Mouse (Mus musculus): ENCODE measurements around the gene Bub1.
A peak's percentile ranks its signal among the peaks of the same experiment; 100 is the strongest.

The Bub1 gene

DNA sequence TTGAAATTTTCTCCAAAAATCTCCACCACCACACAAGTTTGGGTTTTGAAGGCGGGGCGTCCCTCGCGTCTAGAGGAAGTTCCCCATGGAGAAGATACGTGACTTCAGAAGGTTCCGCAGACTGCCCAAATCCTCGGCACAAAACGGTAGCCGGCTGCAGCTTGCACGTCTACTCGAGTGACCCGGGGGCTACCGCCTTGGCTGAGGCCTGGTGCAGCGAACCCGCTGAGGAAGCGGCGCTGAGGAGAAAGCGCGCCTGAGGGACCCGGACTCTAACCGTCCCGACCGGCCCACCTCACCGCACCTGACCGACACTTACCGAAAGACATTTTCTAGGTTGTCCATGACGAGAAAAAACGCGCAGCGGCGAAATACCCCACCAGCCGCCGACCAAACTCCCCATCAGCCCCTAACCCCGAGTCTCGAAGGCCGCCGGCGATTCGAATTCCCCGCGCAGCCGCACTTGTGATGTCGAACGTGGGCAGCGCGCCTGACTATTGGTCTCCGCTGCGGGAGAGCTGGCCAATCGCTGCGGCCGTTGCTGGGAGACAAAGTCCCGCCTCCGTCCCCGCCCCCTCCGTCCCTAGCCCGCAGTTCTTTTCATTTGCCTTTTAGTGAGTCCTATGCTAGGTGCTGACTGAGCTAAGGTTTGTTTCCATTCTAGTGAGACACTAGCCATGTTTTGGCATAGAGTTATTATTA, at the start of gene Bub1:
Gene Bub1, minus strand, starts transcription at position 465 of the 702 bp plus-strand sequence.
- peak; percentile 87 to 91 for DNase-seq (ENCODE audit: low spot score in 2 of 2)

DNA sequence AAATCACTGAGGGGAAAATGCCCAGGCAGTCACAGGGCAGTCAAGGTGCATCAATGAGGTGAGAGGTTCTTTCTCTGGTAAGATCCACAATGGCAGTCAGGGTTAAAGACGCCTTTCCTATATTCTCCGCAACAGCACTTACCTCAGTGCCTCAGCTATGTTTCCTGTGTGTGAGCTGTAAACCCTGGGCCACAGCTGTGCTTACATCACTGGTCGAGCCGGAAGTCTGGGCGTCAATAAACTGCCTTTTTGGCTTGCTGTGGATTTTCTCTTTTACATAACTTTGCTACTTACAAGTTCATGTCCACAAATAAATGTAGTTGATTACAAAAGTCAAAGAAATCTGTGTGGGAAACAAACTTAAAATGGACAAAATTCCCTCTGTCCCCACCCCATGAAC, 49.4 kb upstream of the Bub1 start:
- no peak for DNase-seq (ENCODE audit: low spot score in 2 of 2)

DNA sequence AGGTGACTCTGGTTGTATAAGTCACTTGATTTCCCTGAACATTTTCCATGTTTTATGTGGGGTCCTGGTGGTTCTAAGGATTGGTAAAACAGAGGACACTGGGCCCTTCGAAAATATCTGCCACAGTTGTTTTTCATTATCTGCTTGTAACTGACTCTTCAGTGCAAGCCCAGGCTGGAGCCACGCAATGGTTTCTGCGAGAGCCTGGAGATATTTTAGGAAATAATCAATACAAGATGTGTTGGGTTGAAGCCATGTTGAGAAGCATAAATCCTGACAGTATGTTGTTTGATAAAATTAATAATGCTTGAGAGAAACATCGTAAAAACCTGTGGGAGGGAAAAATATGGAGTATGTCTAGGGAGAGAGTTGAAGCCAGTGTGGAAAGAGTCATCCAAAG, 32.7 kb upstream of the Bub1 start:
- DNase-seq (ENCODE audit: low spot score in 2 of 2) = no peak

DNA sequence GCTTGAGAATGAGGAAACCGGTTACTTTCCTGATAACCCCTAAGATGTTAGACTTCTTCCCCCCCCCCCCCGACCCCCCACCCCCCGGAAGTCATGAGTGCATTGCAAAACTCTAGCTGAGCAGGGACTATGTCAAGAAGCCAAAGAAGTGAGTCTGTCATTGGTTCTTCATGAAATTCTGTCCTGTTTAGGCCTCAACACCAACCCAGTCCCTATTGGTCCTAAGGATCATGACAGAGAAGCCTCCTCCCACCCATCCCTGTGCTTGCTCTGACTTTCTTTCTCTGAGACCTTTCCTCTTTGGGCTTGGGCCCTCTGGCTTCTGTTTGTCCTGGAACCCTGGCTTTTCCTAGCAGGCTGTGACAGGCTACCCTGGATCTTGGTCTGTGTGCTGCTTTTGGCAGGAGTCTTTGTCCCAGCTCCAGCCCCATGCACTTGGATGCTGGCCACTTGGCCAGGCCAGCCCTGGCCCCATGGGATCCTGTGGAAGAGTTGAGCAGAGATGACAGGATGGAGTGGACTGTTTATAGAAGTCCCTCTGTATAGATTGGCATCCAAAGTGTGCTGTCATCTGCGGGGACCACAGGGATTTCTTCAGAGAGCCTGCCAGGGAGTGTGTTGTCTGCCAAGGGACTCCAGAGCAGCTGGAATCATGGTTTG, 22.8 kb upstream of the Bub1 start:
- no peak for DNase-seq (ENCODE audit: low spot score in 2 of 2)

DNA sequence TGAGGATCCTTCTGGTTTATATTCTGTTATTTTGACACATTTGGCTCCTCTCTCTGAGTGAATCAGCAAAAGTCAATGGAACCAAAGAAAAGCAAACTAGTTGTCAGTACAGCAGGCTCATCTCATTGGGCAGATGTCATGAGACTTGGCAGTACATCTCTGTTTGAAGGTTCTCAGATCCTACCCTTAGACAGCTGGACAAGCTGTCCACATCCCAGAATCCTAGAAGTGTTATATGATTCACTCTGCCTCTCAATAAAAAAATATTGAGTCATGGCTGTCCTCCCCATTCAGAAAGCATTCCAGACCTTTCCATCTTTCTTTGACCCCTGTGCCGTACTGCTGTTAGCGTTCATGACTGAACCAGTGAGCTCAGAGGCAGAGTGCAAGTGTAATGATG, 18.7 kb upstream of the Bub1 start:
- DNase-seq (ENCODE audit: low spot score in 2 of 2) = no peak

DNA sequence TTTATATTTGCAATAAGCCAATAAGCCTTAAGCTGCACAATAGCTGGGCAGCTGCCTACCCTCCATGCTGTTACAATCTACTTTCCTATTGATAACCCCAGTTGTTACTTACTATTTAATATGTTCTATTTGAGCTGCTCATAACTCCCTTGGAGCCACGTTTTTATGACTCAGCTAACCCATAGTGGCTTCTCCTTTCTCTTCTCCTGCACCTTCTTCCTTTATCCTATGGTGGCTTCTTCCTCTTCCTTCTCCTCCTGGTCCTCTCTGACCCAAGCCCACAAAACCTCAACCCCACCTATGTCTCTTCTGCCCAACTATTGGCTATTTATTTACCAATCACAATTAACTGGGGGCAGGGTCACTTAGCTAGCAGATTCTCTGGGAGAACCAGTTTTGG, 14.9 kb upstream of the Bub1 start:
- DNase-seq (ENCODE audit: low spot score in 2 of 2) = no peak

DNA sequence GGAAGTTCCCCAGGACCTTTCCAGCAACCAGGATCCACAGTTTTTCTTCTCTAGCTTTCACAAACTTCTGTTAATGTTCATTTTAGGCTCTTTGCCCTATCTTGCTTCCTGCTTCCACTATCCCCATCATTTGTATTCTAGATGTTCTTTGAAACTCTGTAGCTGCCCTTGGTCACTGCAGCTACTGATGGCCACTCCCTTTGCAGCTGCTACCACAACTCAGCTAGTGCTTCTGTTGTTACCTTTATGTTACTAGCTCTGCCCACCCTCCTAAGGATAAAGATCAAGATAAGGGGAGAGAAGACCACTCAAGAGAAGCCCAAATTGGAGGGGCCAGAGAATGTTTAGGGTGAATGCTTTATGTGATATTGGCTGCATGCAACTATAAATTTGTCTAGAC, 14.3 kb upstream of the Bub1 start:
- no peak for DNase-seq (ENCODE audit: low spot score in 2 of 2)

DNA sequence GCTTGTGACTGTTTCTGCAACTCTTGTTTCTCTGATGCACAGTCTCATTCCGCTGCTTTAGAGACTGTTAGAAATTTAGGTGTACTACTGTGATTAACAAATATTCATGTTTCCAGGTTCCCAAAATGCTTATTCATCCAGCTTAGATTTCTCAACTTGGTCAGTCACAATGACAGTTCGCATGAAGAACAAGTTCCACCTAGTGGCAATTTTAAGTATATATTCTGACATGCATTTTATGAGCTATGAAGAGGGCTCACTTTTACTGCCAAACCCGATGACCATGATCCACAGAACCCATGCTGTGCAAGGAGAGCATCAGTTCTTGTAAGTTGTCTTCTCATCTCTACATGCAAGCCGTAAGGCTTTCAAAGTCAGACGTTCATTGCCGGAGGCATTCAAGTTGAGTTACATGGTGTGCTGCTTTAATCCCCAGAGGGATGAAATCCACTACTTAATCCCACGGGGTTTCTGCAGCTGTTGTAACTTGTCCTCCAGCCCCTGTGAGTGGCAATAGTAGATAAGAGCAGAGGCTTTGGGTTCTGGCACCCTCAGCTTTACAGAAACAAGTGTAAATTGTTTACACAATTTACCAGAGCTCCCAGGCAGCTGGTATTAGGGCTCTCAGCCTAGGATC, 13.8 kb upstream of the Bub1 start:
- DNase-seq (ENCODE audit: low spot score in 2 of 2) = no peak

DNA sequence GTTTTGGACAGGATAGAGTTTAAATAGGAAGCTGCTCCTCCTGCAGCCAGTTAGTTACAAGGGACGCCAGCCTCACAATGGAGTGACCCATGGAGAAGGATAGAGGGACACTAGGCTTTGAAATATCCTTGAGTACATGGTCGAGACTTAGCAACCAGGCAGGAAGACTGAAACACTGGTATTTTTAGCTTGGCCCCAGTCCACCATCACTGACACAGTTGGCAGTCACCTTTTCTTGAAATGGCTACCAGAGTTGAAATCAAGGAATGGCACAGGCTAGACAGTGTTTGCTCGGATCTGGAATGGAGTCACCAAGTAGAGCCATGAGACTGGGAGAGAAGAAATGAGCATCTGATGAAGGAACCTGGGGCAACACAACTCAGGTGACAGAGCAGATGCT, 10.8 kb upstream of the Bub1 start:
- no peak for DNase-seq (ENCODE audit: low spot score in 2 of 2)

DNA sequence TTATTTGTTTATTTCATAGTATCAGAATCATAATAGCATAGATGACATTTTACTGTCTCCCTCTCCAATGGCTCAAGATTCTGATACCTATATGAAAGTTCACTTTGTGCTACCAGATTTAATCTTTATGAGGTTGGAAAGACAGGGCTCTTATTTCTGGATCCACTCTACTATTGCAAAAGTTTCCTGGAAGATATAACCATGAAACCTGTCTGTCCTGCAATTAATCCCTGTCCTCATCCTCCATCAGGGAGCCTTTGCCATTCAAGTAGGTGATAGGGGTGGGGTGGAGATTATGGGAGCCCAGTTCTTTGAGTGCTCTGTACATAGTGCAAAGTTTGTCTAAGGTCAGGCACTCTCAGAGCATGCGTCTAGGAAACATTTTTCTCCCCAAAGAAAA, 9.7 kb upstream of the Bub1 start:
- no peak for DNase-seq (ENCODE audit: low spot score in 2 of 2)

DNA sequence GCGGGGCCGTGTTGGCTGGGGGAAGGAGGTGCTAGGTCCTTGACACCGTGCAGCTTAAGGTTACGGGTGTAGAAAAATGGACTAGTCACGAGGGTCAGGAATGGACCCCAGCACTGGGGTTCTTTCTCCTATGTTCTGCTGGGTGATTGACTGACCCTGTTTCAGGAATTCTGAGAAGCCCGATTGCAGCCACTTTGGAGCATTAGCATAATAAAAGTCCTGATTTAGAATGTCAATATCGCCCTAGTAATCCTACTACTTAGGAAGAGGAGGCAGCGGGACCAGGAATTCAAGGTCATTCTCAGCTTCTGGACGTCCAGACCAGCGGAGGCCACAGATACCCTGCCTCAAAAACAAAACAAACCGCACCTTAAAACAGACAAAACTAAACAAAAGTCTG, 7.8 kb upstream of the Bub1 start:
- no peak for DNase-seq (ENCODE audit: low spot score in 2 of 2)

DNA sequence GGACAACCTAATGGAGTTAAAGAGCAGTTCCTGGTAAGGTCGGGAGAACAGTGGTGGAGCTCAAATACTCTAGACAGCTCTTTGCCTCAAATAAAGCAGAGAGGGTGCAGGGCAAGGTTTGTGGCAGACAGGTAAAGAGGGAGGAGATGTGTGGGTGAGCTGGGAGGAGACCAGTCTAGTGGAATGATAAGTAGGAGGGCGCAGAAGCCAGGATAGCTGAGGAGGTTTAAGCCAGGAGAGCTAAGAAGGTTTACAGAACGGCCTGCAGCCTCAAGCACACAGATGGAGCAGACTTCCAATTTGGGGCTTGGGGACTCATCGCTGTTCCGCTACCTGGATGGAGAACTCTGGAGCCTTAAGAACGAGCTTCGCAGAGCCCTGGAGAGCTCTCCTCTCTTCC, 6.9 kb upstream of the Bub1 start, which contains the start of gene Acoxl:
Gene Acoxl, plus strand, starts transcription at position 301 of the 400 bp plus-strand sequence.
- DNase-seq (ENCODE audit: low spot score in 2 of 2) = no peak

DNA sequence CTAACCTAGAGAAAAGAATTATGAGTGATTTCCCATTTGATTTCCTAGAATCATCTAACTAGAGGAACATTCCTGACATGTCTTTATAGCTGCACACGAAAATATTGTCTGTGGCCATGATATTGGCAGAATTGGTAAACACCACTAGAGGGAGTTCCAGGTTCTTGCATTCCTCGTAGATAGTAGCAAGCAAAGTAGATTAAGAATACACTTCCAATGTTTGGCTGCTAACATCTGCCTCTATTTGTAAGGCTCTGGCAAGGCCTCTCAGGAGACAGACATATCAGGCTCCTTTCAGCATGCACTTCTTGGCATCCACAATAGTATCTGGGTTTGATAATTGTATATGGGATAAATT, 1.1 kb upstream of the Bub1 start:
- DNase-seq (ENCODE audit: low spot score in 2 of 2) = no peak

DNA sequence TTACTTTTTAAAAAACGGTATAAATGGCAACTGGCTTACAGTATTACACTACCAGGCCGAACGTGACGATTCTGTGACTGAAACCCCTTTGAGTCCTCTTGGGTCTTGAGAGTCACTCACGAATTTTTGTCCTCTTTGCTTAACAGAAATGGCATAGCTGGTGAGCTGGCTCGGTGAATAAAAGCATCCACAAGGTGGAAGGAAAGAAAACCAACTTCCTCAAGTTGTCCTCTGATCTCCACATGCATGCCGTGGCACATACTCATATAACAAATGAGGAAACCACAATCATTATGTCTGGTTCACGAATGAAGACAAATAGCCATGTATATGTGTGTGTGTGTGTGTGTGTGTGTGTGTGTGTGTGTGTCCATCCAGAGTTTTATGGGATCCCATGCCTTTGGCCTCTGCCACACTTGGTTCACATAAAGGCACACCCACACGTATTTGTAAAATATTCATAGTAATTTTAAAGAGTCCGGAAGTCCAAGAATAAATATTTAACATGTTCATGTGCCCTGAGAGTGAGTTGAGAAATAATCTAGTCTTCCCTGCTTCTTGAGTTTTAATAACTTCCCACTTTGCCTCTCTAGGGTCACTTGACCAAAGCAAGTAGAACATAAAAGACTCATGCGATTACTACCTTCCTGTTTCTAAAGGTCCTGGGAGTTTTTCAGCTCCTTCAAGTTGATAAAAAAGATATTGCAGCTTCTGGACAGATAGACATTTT, 603 bp upstream of the Bub1 start:
- DNase-seq (ENCODE audit: low spot score in 2 of 2) = no peak

DNA sequence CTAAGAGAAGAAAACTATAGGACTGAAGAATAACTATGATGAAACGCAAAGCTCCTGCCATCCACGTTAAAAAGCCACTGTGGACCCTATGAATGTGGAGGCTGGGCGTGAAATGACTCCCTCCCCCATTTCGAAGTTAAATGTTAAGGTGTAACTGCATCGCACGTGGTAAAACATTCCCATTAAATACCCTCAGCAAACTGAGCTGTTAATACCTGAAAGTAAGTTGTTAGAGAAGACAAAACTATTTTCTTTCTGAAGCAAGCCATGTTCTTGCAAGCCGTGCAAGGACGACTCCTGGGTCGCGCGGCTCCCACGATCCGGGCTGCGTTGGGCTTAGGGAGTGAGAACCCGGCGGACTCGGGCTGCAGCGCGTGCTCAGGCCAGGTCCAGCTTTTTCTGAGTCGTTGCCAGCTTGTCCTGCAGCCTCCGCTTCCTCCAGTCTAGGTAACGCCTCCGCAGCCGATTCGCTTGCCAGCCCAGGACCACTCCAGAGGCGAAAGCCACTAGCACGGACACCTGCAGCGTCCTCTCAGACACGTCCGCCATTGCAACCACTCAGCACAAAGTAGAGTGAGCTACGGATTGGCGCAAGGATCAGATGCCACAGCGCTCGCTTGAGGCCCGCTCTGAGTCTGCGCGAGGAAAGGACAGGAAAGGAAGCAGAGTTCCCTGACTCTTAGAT, 39.6 kb downstream of the Bub1 start, which contains the start of gene Mtln:
Gene Mtln, minus strand, starts transcription at position 570 of the 685 bp plus-strand sequence.
- peak; percentile 59 to 67 for DNase-seq (ENCODE audit: low spot score in 2 of 2)

DNA sequence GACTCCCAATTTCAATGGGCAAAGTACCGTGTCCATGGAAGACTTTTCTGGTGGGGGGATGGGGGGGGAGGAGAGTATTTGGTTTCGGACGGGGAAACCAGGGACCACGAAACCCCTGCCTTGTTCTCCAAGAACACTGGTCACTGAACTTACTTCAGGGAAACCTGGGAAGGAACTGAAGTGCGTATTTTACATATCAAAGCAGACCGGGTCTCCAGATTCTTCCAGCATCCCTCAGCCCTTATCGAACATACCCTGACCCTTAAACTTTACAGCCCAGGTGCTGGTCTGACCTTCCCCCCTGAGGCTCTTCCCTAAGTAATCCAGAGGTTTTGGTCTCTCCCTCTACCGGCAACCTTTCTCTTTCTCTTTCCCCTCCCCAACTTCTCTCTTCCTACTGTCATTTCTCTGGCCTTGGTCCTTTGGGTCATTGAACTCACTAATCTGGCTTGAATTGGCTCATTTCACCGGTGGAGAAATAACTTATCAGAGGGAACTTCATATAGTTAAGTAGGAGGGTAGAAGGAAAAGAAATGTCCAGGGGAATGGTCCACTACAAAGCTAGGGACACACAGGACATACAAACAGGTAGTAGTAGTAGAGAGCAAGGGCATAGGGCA, 41.9 kb downstream of the Bub1 start:
- DNase-seq (ENCODE audit: low spot score in 2 of 2) = no peak

DNA sequence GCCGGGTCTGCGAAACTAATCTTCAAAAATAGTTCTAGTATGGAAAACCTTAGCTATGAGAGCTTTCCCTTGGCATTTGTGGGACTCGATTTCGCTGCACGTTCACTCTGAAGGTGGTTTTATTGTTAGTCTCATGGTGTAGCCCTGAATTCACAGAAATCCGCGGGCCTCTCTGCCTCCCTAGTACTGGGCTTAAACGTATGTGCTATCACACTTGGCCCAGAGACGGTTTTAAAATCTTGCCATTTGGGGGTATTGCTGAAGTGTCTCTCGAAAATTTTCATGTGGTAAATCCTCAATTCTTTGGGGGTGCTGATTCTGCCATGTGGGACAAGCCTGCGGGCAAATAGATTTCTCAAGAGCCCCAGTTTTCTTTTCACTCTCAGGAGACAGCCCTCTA, 42.5 kb downstream of the Bub1 start:
- no peak for DNase-seq (ENCODE audit: low spot score in 2 of 2)

DNA sequence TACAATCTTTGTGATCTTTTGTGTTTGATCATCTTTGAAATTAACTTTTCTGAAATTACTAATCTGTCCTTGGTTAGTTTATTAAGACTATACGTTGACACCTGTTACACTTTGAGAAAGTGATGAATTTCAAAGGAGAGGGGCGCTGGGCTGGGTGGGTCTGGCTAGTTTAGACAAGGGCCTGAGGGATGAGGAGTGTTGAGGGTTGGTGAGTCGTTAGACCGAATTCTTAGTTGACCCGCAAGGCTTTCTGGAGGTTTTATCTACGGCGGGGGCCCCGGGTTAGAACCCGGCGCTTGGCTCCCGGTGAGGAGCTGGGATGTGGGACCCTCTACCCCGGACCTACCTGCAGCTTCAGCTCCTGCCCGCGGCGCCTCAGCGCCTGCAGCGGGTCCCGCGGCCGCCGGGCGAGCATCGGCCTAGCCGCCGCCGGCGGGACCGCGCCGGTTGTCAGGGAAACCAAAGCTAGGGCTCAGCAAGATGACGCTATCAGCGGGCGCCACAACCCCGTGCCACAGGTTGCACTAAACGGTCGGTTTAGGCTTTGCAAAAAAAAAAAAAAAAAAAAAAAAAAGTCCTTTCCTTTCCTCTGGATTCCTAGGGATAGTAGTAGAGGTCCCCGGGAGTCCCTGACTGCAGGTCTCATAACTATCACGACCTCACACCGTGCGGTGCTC, 43.1 kb downstream of the Bub1 start, which contains the start of gene Nphp1:
Gene Nphp1, minus strand, starts transcription at position 458 of the 677 bp plus-strand sequence.
- DNase-seq (ENCODE audit: low spot score in 2 of 2) = peak; percentile 68 to 86

DNA sequence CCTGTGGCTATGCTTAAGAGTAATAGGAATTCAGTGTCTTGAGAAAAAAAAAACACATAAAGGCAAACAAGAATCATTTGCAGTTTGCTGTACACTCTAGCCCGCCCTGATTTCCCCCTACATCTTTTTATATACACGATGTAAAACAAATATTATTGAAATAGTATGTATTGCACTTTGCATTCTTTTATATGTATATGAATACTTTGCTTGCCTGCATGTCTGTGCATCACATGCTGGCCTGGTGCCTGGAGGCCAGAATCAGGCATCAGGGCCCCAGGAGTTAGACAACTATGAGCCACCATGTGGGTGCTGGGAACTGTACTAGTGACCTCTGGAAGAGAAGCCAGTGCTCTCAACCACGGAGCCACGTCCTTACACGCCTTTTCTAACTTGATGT, 44.4 kb downstream of the Bub1 start:
- no peak for DNase-seq (ENCODE audit: low spot score in 2 of 2)

DNA sequence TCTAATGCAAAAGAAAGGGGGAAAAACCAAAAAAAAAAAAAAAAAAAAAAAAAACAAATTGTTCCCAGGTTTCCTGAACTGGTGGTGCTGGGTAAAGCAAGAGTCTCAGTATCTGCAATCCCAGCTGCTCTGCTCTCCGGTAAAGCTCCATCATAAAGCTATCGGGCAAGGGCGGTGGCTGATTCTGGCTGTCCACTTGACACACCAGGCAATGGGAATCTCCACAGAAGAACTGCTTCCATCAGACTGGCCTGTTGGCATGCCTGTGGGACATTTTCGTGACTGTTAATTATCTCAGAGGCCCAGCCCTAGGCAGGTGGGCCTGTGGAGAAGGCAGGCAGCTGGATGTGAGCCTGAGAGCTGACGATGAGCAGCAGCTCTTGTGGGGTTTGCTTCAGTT, 53.2 kb downstream of the Bub1 start:
- DNase-seq (ENCODE audit: low spot score in 2 of 2) = no peak

DNA sequence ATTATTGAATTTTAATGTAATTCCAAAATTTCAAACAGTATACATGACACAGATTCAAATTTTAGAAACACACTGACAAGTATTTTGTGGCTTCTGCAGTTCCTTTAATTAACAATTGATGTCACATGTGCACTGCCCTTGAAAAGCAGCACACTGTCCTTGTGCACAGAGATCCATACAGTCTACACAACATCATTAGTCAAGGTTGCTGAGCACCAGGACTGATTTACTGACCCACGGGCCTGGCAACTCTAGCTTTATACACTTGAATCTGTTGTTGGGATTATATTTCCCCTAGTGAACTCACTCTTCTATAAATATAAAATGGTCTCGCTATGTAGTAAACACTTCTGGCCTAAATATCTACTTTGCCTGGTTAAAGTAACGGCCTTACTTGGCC, 56.7 kb downstream of the Bub1 start:
- no peak for DNase-seq (ENCODE audit: low spot score in 2 of 2)
